Mouse (Mus musculus): ENCODE measurements at regions not wholly inside any gene's neighbourhood (a gene's known extent, or its start where the extent isn't known, plus 50 kb on each side); places are given as distances from the start of the nearest gene placed in this dataset.
"Not testable (repeated sequence)": the region's sequence is repeated elsewhere in the genome, so short reads cannot be mapped to it uniquely, and the experiment has no call there.

- TF ChIP-seq ZC3H11A (IDR thresholded peaks at IDR 0.05; ENCODE audit: borderline replicate concordance, low read depth, low read length) (no peak), MAFK (IDR thresholded peaks at IDR 0.05; ENCODE audit: insufficient read depth, low read depth, low read length) (no peak)
- Histone ChIP-seq H3K27ac (ENCODE audit: insufficient read depth, low read depth, low read length, poor library complexity, severe bottlenecking) (no peak overlapping the region), H3K9ac (ENCODE audit: insufficient read depth, low read depth, low read length, poor library complexity, severe bottlenecking) (no peak overlapping the region), H3K4me3 (ENCODE audit: insufficient read depth in 1 of 2, low read depth in 1 of 2, low read length in 2 of 2, poor library complexity in 1 of 2, severe bottlenecking in 1 of 2) (no peak overlapping the region), H3K9me3 (ENCODE audit: control insufficient read depth, insufficient read depth, low read depth, low read length) (peaks cover 4% of the 10 kb centered on the region; the same call in 1 of the 2 replicates), H3K4me1 (ENCODE audit: control insufficient read depth in 2 of 2, insufficient read depth in 2 of 2, low read length in 2 of 2, poor library complexity in 1 of 2) (no peaks in the 10 kb centered on the region), H3K36me3 (ENCODE audit: control insufficient read depth, insufficient read depth, low read length, poor library complexity, severe bottlenecking) (no peaks in the 10 kb centered on the region)
- no peak for DNase-seq (ENCODE audit: low read depth, low spot score)
- in situ Hi-C loops (cut with MboI; ENCODE audit: low sequenced_read_pairs in 2 of 2, unreplicated experiment in 2 of 2), result no loop called here
Observed at GRCm38 (mm10) chr9:85920745-85921614, 78.8 kb downstream of the Tpbg start.

GRCm38 (mm10) chr9:85925259-85925658, 83.1 kb downstream of the Tpbg start:
- no peaks in the 10 kb centered on the region; the same call in 1 of the 2 replicates for H3K9me3 ChIP-seq (ENCODE audit: control insufficient read depth, insufficient read depth, low read depth, low read length)
- in situ Hi-C loops (cut with MboI; ENCODE audit: low sequenced_read_pairs in 2 of 2, unreplicated experiment in 2 of 2), result no loop called here
- TF ChIP-seq MAFK (IDR thresholded peaks at IDR 0.05; ENCODE audit: insufficient read depth, low read depth, low read length), result no peak
- no peak for TF ChIP-seq HCFC1 (IDR thresholded peaks at IDR 0.05; ENCODE audit: borderline replicate concordance, insufficient read depth, low read length)
- no peak for TF ChIP-seq CHD2 (IDR thresholded peaks at IDR 0.05; ENCODE audit: low read depth, low read length)
- no peak for TF ChIP-seq ZNF384 (IDR thresholded peaks at IDR 0.05; ENCODE audit: low read depth, low read length)
- no peak for TF ChIP-seq ZC3H11A (IDR thresholded peaks at IDR 0.05; ENCODE audit: borderline replicate concordance, low read depth, low read length)
- DNase-seq (ENCODE audit: low read depth, low spot score), result no peak
- H3K36me3 ChIP-seq (ENCODE audit: control insufficient read depth, insufficient read depth, low read length, poor library complexity, severe bottlenecking), result no peaks in the 10 kb centered on the region
- no peak overlapping the region for H3K9ac ChIP-seq (ENCODE audit: insufficient read depth, low read depth, low read length, poor library complexity, severe bottlenecking)
- H3K4me1 ChIP-seq (ENCODE audit: control insufficient read depth in 2 of 2, insufficient read depth in 2 of 2, low read length in 2 of 2, poor library complexity in 1 of 2), result no peaks in the 10 kb centered on the region
- no peak overlapping the region for H3K27ac ChIP-seq (ENCODE audit: insufficient read depth, low read depth, low read length, poor library complexity, severe bottlenecking)
- no peak overlapping the region for H3K4me3 ChIP-seq (ENCODE audit: insufficient read depth in 1 of 2, low read depth in 1 of 2, low read length in 2 of 2, poor library complexity in 1 of 2, severe bottlenecking in 1 of 2)

GRCm38 (mm10) chr9:85932209-85932608, 90.0 kb downstream of the Tpbg start:
- Histone ChIP-seq H3K4me1 (ENCODE audit: control insufficient read depth in 2 of 2, insufficient read depth in 2 of 2, low read length in 2 of 2, poor library complexity in 1 of 2) (no peaks in the 10 kb centered on the region), H3K9ac (ENCODE audit: insufficient read depth, low read depth, low read length, poor library complexity, severe bottlenecking) (no peak overlapping the region), H3K36me3 (ENCODE audit: control insufficient read depth, insufficient read depth, low read length, poor library complexity, severe bottlenecking) (no peaks in the 10 kb centered on the region), H3K27ac (ENCODE audit: insufficient read depth, low read depth, low read length, poor library complexity, severe bottlenecking) (no peak overlapping the region), H3K4me3 (ENCODE audit: insufficient read depth in 1 of 2, low read depth in 1 of 2, low read length in 2 of 2, poor library complexity in 1 of 2, severe bottlenecking in 1 of 2) (no peak overlapping the region), H3K9me3 (ENCODE audit: control insufficient read depth, insufficient read depth, low read depth, low read length) (no peaks in the 10 kb centered on the region)
- TF ChIP-seq MAFK (IDR thresholded peaks at IDR 0.05; ENCODE audit: insufficient read depth, low read depth, low read length) (no peak), CHD2 (IDR thresholded peaks at IDR 0.05; ENCODE audit: low read depth, low read length) (no peak), ZC3H11A (IDR thresholded peaks at IDR 0.05; ENCODE audit: borderline replicate concordance, low read depth, low read length) (no peak), ZNF384 (IDR thresholded peaks at IDR 0.05; ENCODE audit: low read depth, low read length) (no peak), HCFC1 (IDR thresholded peaks at IDR 0.05; ENCODE audit: borderline replicate concordance, insufficient read depth, low read length) (no peak)
- DNase-seq (ENCODE audit: low read depth, low spot score), result no peak
- in situ Hi-C loops (cut with MboI; ENCODE audit: low sequenced_read_pairs in 2 of 2, unreplicated experiment in 2 of 2), result no loop called here

- H3K9me3 ChIP-seq (ENCODE audit: control insufficient read depth, insufficient read depth, low read depth, low read length), result not testable (repeated sequence)
Observed at GRCm38 (mm10) chr9:85943066-85943684, 101.0 kb downstream of the Tpbg start.

More at GRCm38 (mm10) chr9:85943066-85943684, 101.0 kb downstream of the Tpbg start:
- in situ Hi-C loops (cut with MboI; ENCODE audit: low sequenced_read_pairs in 2 of 2, unreplicated experiment in 2 of 2); H3K4me3 ChIP-seq (ENCODE audit: insufficient read depth in 1 of 2, low read depth in 1 of 2, low read length in 2 of 2, poor library complexity in 1 of 2, severe bottlenecking in 1 of 2); H3K36me3 ChIP-seq (ENCODE audit: control insufficient read depth, insufficient read depth, low read length, poor library complexity, severe bottlenecking); H3K27ac ChIP-seq (ENCODE audit: insufficient read depth, low read depth, low read length, poor library complexity, severe bottlenecking); H3K4me1 ChIP-seq (ENCODE audit: control insufficient read depth in 2 of 2, insufficient read depth in 2 of 2, low read length in 2 of 2, poor library complexity in 1 of 2); DNase-seq (ENCODE audit: low read depth, low spot score); H3K9ac ChIP-seq (ENCODE audit: insufficient read depth, low read depth, low read length, poor library complexity, severe bottlenecking): not testable (repeated sequence)

Measured in ES-E14 (cell line).